Mouse (Mus musculus): ENCODE measurements around the gene Gxylt2. TPM values are rescaled to one million over a fixed set of nuclear protein-coding genes. Genes with fewer than 3 reads are reported as not detected.

The Gxylt2 gene
- polyA plus RNA-seq, 1 experiment from 2014 or later: 8.0 TPM

DNA sequence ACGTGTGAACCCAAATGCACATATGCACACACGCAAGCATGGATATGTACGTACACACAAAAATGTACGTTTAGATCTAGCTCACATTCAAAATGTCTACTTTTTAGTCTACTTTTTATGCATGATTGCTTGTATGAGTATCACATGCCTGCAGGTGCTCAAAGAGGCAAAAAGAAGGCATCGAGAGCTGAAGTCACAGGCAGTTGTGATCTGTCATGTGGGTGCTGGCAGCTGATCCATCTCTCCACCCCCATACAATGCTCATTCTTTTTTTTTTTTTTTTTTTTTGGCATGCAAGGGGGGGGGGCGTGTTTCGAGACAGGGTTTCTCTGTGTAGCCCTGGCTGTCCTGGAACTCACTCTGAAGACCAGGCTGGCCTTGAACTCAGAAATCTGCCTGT is 124.0 kb downstream of the Gxylt2 start:
- H3K4me3 ChIP-seq (ENCODE audit: low read length): no peak overlapping the region
- ATAC-seq (ENCODE audit: low FRiP score, low TSS enrichment): no peak
- no peak overlapping the region for H3K4me2 ChIP-seq (replicated peaks; ENCODE audit: low read depth, low read length)
- no peaks in the 10 kb centered on the region for H3K36me3 ChIP-seq (ENCODE audit: insufficient read depth, low read length)
- no peaks in the 10 kb centered on the region for H3K9me3 ChIP-seq (ENCODE audit: low read length)
- no peak overlapping the region for H3K27ac ChIP-seq (ENCODE audit: low read length)
- no peak overlapping the region for H3K9ac ChIP-seq (replicated peaks; ENCODE audit: low read length)
- no peaks in the 10 kb centered on the region for H3K27me3 ChIP-seq (ENCODE audit: insufficient read depth, low read length)
- 83% methylated on average over 7 of the region's 7 CpGs for WGBS
- peaks cover 24% of the 10 kb centered on the region for H3K4me1 ChIP-seq (ENCODE audit: insufficient read depth, low read length)

DNA sequence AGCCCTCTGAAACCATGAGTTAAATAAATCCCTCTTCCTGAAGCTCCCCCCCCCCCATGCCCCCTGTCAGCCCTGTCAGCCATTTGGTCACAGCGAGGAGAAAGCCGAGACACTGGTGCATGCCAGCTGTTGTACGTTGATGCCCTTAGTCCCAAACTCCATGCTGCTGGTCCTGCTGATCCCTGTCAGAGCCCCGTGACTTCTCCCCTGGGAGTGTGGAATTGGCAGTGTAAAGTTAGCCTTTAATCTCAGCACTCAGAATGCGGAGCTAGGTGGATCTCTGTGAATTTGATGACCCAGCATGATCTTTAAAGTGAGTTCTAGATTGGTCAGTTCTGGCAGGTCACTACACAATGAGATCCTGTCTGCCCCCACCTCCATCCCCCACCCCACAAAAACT is 125.2 kb downstream of the Gxylt2 start:
- no peak overlapping the region for H3K9ac ChIP-seq (replicated peaks; ENCODE audit: low read length)
- no peaks in the 10 kb centered on the region for H3K9me3 ChIP-seq (ENCODE audit: low read length)
- H3K27ac ChIP-seq (ENCODE audit: low read length): no peak overlapping the region
- peaks cover 22% of the 10 kb centered on the region for H3K4me1 ChIP-seq (ENCODE audit: insufficient read depth, low read length)
- H3K4me2 ChIP-seq (replicated peaks; ENCODE audit: low read depth, low read length): no peak overlapping the region
- no peaks in the 10 kb centered on the region for H3K36me3 ChIP-seq (ENCODE audit: insufficient read depth, low read length)
- H3K27me3 ChIP-seq (ENCODE audit: insufficient read depth, low read length): no peaks in the 10 kb centered on the region
- ATAC-seq (ENCODE audit: low FRiP score, low TSS enrichment): no peak
- no peak overlapping the region for H3K4me3 ChIP-seq (ENCODE audit: low read length)
- 75% methylated on average over 5 of the region's 5 CpGs for WGBS

DNA sequence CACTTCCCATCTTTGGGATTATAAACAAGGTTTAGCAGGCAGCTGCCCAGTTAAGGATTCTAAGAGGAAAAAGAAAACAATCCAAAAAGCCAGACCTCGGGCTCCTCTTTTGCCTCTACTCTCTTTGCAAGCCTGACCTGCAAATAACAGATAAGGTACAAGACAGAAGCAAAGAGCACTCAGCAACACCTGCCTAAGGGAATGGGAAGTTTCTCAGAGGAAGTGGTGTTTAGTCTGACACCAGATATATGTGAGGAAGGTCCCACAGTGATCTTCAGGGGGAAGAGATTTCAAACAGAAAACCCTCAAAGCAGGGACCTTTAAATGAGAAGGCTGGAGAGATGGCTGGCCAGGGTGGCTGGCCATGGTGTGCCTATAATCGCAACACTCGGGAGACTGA is 126.7 kb downstream of the Gxylt2 start:
- no peaks in the 10 kb centered on the region for H3K27me3 ChIP-seq (ENCODE audit: insufficient read depth, low read length)
- WGBS: 81% methylated on average over 3 of the region's 3 CpGs
- no peaks in the 10 kb centered on the region for H3K9me3 ChIP-seq (ENCODE audit: low read length)
- no peak overlapping the region for H3K4me2 ChIP-seq (replicated peaks; ENCODE audit: low read depth, low read length)
- H3K36me3 ChIP-seq (ENCODE audit: insufficient read depth, low read length): peaks cover 10% of the 10 kb centered on the region
- no peak overlapping the region for H3K4me3 ChIP-seq (ENCODE audit: low read length)
- peaks cover 26% of the 10 kb centered on the region for H3K4me1 ChIP-seq (ENCODE audit: insufficient read depth, low read length)
- no peak for ATAC-seq (ENCODE audit: low FRiP score, low TSS enrichment)
- H3K27ac ChIP-seq (ENCODE audit: low read length): no peak overlapping the region
- no peak overlapping the region for H3K9ac ChIP-seq (replicated peaks; ENCODE audit: low read length)

DNA sequence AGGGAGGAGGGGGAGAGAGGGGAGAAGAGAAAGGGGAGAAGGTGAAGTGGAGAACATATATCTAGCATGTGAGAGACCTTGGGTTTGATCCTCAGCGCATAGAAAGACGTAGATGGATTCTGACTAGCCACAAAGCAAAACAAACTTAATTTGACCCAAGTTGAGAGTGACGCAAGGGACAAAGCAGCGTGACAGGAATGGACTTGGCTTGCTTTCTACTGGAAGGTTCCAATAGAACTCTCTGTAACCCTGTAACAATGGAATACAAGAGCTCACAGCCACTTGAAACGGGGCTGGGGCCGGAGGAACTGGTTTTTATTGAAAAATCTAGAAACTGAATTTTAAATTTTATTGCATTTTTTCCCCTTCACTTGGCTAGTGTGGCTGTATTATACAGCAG is 127.2 kb downstream of the Gxylt2 start:
- WGBS: 89% methylated on average over 6 of the region's 6 CpGs
- H3K9me3 ChIP-seq (ENCODE audit: low read length): no peaks in the 10 kb centered on the region
- no peak overlapping the region for H3K4me3 ChIP-seq (ENCODE audit: low read length)
- ATAC-seq (ENCODE audit: low FRiP score, low TSS enrichment): no peak
- H3K4me2 ChIP-seq (replicated peaks; ENCODE audit: low read depth, low read length): no peak overlapping the region
- peaks cover 16% of the 10 kb centered on the region for H3K36me3 ChIP-seq (ENCODE audit: insufficient read depth, low read length)
- H3K9ac ChIP-seq (replicated peaks; ENCODE audit: low read length): no peak overlapping the region
- H3K27me3 ChIP-seq (ENCODE audit: insufficient read depth, low read length): no peaks in the 10 kb centered on the region
- no peak overlapping the region for H3K27ac ChIP-seq (ENCODE audit: low read length)
- H3K4me1 ChIP-seq (ENCODE audit: insufficient read depth, low read length): peaks cover 23% of the 10 kb centered on the region

DNA sequence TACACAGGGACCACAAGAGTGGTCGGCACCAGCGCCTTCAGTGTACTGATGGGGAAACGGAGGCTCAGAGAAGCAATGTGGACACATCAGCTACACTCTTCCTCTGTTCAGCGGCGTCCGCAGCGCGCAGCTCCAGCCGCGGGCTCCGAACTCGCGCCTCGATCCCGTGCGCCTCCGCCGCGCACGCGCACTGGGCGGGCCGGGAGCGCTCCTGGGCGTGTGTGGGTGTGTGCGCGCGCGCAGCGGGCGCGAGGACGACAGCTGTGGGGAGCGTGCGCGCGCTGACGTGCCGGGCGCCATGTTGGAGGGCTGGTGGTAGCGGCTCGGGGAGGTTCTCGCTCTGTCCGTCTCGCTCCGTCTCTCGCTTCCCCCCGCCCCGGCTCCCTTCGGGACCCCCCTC is 128.8 kb downstream of the Gxylt2 start, which contains the start of gene Ppp4r2:
Gene Ppp4r2, plus strand, starts transcription at position 268 of the 400 bp plus-strand sequence.
- under 1% methylated on average over 41 of the region's 50 CpGs for WGBS
- peak; percentile 93 for ATAC-seq (ENCODE audit: low FRiP score, low TSS enrichment)
- Histone ChIP-seq H3K4me2 (replicated peaks; ENCODE audit: low read depth, low read length) (peak within 1 kb of the TSS; percentile 63), H3K36me3 (ENCODE audit: insufficient read depth, low read length) (peaks cover 20% of the 10 kb centered on the region), H3K9ac (replicated peaks; ENCODE audit: low read length) (peak within 1 kb of the TSS; percentile 96), H3K9me3 (ENCODE audit: low read length) (no peaks in the 10 kb centered on the region), H3K4me1 (ENCODE audit: insufficient read depth, low read length) (peaks cover 18% of the 10 kb centered on the region), H3K4me3 (ENCODE audit: low read length) (peak within 1 kb of the TSS; percentile 93), H3K27ac (ENCODE audit: low read length) (peak within 1 kb of the TSS; percentile 89), H3K27me3 (ENCODE audit: insufficient read depth, low read length) (no peaks in the 10 kb centered on the region)

DNA sequence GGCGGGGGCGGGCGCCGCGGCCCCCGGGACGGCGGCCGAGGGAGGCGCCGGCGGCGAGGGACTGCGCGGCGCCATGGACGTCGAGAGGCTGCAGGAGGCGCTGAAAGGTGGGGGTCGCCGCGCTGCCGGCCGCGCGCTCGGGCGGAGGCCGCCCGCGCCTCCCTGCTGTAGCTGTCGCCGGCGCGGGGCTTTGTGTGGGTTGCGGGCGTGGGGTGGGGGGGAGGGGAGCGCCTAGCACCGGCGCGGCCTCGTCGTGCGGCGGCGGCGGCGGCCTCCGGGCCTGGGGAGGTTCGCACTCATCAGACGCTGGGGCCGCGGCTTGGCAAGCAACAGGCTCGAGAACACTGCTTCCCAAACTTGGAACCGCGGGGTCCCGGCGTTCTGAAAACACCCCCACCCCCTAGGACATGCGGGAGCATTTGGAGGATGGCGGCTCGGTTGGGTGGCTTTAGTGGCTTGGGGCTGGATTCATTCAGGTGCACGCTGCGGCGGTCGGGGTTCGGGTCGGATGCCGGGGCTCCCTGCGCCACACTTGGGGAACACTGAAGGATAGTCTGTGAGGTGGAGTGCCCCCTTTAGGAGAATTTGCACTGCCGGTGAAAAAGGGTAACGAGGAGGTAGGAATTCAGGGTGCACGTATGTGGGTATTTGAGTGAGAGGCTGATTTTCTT is 129.4 kb downstream of the Gxylt2 start:
- ATAC-seq (ENCODE audit: low FRiP score, low TSS enrichment): peak; percentile 92
- WGBS: under 1% methylated on average over 57 of the region's 72 CpGs
- peak overlapping the region; percentile 89 for H3K27ac ChIP-seq (ENCODE audit: low read length)
- H3K4me2 ChIP-seq (replicated peaks; ENCODE audit: low read depth, low read length): peak overlapping the region; percentile 63
- peaks cover 22% of the 10 kb centered on the region for H3K36me3 ChIP-seq (ENCODE audit: insufficient read depth, low read length)
- H3K4me1 ChIP-seq (ENCODE audit: insufficient read depth, low read length): peaks cover 18% of the 10 kb centered on the region
- H3K27me3 ChIP-seq (ENCODE audit: insufficient read depth, low read length): no peaks in the 10 kb centered on the region
- peak overlapping the region; percentile 96 for H3K9ac ChIP-seq (replicated peaks; ENCODE audit: low read length)
- peak overlapping the region; percentile 93 for H3K4me3 ChIP-seq (ENCODE audit: low read length)
- H3K9me3 ChIP-seq (ENCODE audit: low read length): no peaks in the 10 kb centered on the region

DNA sequence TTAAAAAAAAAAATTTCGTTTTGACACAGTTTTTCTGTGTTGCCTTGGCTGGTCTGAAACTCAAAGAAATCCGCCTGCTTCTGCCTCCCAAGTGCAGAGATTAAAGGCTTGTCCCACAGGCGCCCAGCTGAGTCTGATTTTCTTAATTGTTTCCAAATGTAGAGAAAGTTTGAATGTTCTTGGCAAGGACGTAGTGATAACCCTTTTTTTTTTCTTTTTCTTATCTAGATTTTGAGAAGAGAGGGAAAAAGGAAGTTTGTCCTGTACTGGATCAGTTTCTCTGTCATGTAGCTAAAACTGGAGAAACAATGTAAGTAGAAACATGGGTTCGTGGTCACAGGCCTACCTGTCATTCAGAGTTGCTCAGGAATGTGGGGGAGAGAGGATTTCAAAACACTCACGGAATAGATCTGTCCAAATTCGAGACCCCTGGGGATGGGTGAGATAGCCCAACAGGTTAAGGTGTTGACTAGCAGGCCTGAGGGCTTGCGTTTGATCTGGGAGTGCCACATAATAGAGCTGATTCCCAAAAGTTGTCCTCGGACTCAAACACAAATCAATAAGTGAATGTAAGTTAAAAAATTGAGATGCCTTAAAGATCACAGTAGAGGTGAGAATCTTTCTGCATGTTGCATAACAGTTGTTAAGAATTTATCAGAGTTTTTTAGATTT is 130.1 kb downstream of the Gxylt2 start:
- peak overlapping the region; percentile 93 for H3K4me3 ChIP-seq (ENCODE audit: low read length)
- peak overlapping the region; percentile 89; the same call in 1 of the 2 replicates for H3K27ac ChIP-seq (ENCODE audit: low read length)
- 18% methylated on average over 9 of the region's 9 CpGs for WGBS
- H3K27me3 ChIP-seq (ENCODE audit: insufficient read depth, low read length): no peaks in the 10 kb centered on the region
- H3K9me3 ChIP-seq (ENCODE audit: low read length): no peaks in the 10 kb centered on the region
- ATAC-seq (ENCODE audit: low FRiP score, low TSS enrichment): no peak
- H3K9ac ChIP-seq (replicated peaks; ENCODE audit: low read length): peak overlapping the region; percentile 96
- H3K4me2 ChIP-seq (replicated peaks; ENCODE audit: low read depth, low read length): peak overlapping the region; percentile 63
- H3K4me1 ChIP-seq (ENCODE audit: insufficient read depth, low read length): peaks cover 18% of the 10 kb centered on the region
- H3K36me3 ChIP-seq (ENCODE audit: insufficient read depth, low read length): peaks cover 27% of the 10 kb centered on the region

DNA sequence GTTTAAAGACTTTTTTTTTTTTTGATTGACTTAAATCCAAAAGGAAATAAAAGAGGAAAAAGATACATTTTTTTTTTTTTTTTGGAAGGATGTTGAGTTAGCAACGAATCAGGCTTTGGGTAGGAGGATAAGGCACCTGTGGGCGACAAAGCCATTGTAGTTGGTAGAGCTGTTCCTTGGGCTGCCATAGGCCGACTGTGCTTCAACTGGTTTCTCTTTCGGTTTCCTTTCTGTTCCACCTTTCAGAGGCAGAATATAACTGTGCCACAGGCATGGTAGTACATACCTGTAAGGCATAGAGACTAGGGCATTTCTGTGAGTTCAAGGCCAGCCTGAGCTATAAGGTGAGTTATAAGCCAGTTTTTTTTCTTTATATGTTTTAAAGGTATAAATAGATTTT is 140.5 kb downstream of the Gxylt2 start:
- WGBS: 93% methylated on average over 4 of the region's 4 CpGs
- Histone ChIP-seq H3K27ac (ENCODE audit: low read length) (no peak overlapping the region), H3K27me3 (ENCODE audit: insufficient read depth, low read length) (no peaks in the 10 kb centered on the region), H3K4me2 (replicated peaks; ENCODE audit: low read depth, low read length) (no peak overlapping the region), H3K4me1 (ENCODE audit: insufficient read depth, low read length) (peaks cover 5% of the 10 kb centered on the region; the same call in 1 of the 2 replicates), H3K4me3 (ENCODE audit: low read length) (no peak overlapping the region), H3K9me3 (ENCODE audit: low read length) (no peaks in the 10 kb centered on the region), H3K9ac (replicated peaks; ENCODE audit: low read length) (no peak overlapping the region), H3K36me3 (ENCODE audit: insufficient read depth, low read length) (peaks cover 33% of the 10 kb centered on the region)
- no peak for ATAC-seq (ENCODE audit: low FRiP score, low TSS enrichment)

DNA sequence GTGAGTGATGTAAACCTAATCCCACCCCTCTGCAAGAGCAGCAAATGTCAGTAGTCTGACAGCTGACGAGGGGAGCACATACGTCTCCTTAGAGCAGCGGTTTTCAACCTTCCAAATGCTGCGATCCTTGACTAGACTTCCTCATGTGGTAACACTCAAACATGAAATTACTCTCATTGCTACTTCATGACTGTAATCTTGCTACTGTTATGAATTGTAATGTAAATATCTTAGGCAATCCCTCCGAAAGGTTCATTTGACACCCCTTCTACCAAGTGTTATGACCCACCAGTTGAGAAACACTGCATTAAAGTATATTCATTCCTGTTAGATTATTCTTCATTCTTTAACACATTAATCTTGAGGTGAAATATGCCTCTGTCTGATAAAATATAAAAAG is 142.7 kb downstream of the Gxylt2 start:
- no peak overlapping the region for H3K9ac ChIP-seq (replicated peaks; ENCODE audit: low read length)
- no peak overlapping the region for H3K27ac ChIP-seq (ENCODE audit: low read length)
- H3K4me1 ChIP-seq (ENCODE audit: insufficient read depth, low read length): peaks cover 5% of the 10 kb centered on the region; the same call in 1 of the 2 replicates
- no peak overlapping the region for H3K4me3 ChIP-seq (ENCODE audit: low read length)
- no peaks in the 10 kb centered on the region for H3K27me3 ChIP-seq (ENCODE audit: insufficient read depth, low read length)
- no peaks in the 10 kb centered on the region for H3K9me3 ChIP-seq (ENCODE audit: low read length)
- ATAC-seq (ENCODE audit: low FRiP score, low TSS enrichment): no peak
- 72% methylated on average over 5 of the region's 5 CpGs for WGBS
- no peak overlapping the region for H3K4me2 ChIP-seq (replicated peaks; ENCODE audit: low read depth, low read length)
- peaks cover 13% of the 10 kb centered on the region for H3K36me3 ChIP-seq (ENCODE audit: insufficient read depth, low read length)
